Mouse (Mus musculus): ENCODE results near the gene Papola. TPM values are rescaled to one million over a fixed set of nuclear protein-coding genes. Genes with fewer than 3 reads are reported as not detected.
A peak's percentile ranks its signal among the peaks of the same experiment; 100 is the strongest.
"Not testable (repeated sequence)": the region's sequence is repeated elsewhere in the genome, so short reads cannot be mapped to it uniquely, and the experiment has no call there.

Gene Papola
- polyA plus RNA-seq, 1 experiment from 2014 or later: 167 TPM

DNA sequence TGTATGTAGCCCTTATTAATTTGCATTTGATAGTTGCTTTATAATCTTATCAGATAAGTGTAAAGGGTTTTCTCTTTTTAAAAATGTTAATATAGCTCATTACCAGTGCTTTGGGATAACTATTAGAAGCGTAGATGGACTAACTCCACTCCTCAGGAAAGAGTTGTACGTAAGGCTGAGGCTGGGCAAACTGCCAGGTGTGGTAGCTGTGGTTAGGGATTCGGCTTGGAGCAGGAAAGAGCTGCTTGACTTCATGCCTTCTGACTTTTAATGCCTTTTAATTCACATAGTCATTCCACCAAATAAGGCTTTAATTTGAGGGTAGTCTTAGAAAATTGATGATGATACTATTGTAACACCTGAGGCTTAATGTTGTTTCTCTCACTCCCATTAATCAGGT lies 24.5 kb downstream of the Papola start:
- Histone ChIP-seq H3K4me3 (no peak overlapping the region), H3K4me2 (no peak overlapping the region), H3K9ac (no peak overlapping the region), H3K4me1 (no peaks in the 10 kb centered on the region), H3K27ac (no peak overlapping the region), H3K27me3 (replicated peaks) (no peaks in the 10 kb centered on the region), H3K9me3 (no peaks in the 10 kb centered on the region), H3K36me3 (replicated peaks) (peaks cover 25% of the 10 kb centered on the region; the same call in 1 of the 2 replicates)
- no peak for ATAC-seq (replicated peaks)
- WGBS: 63% methylated on average over 3 of the region's 3 CpGs

DNA sequence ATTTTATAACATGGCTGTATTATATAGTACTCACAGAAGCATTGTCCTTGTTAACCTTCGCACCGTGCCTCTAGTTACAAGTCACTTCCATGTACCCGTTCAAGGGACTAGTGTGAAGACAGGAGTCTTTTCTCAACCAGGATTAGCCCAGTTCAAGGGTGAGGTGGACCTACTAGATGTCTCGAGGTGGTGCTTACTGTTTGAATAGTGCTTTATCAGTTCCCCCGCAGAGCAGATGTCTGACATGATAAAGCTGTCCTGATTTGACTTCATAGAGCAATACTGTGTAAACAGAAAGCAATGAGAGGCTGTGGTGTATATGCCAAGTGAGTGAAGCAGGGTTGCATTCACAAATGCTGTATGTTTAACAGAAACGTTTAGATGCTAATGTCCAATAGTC lies 26.1 kb downstream of the Papola start:
- Histone ChIP-seq H3K27ac (no peak overlapping the region), H3K9ac (no peak overlapping the region), H3K4me1 (no peaks in the 10 kb centered on the region), H3K27me3 (replicated peaks) (no peaks in the 10 kb centered on the region), H3K4me3 (no peak overlapping the region), H3K36me3 (replicated peaks) (peaks cover 31% of the 10 kb centered on the region; the same call in 1 of the 2 replicates), H3K9me3 (no peaks in the 10 kb centered on the region), H3K4me2 (no peak overlapping the region)
- 90% methylated on average over 6 of the region's 6 CpGs for WGBS
- no peak for ATAC-seq (replicated peaks)

DNA sequence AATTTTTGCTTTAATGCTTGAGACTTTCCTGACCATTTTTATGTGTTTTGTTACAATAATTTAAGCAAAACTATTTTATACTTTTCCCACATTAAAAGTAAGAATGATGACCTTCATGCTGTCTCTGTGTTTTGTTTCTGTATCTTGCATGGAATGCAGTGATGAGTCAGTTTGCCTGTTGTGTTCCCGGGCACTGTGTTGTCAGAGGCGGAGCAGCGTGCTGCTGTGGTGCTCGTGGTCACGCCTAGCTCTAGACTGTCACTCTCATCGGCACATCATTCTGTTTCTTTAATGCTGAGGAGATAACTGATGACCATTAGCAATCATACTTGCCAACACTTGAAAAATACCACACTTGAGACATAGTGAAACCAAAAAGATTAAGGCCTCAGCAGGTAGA lies 29.5 kb downstream of the Papola start:
- H3K4me1 ChIP-seq: no peaks in the 10 kb centered on the region
- H3K9ac ChIP-seq: no peak overlapping the region
- no peaks in the 10 kb centered on the region for H3K27me3 ChIP-seq (replicated peaks)
- H3K4me2 ChIP-seq: no peak overlapping the region
- no peaks in the 10 kb centered on the region for H3K9me3 ChIP-seq
- ATAC-seq (replicated peaks): no peak
- no peak overlapping the region for H3K27ac ChIP-seq
- 95% methylated on average over 6 of the region's 6 CpGs for WGBS
- no peak overlapping the region for H3K4me3 ChIP-seq
- peaks cover 24% of the 10 kb centered on the region; the same call in 1 of the 2 replicates for H3K36me3 ChIP-seq (replicated peaks)

DNA sequence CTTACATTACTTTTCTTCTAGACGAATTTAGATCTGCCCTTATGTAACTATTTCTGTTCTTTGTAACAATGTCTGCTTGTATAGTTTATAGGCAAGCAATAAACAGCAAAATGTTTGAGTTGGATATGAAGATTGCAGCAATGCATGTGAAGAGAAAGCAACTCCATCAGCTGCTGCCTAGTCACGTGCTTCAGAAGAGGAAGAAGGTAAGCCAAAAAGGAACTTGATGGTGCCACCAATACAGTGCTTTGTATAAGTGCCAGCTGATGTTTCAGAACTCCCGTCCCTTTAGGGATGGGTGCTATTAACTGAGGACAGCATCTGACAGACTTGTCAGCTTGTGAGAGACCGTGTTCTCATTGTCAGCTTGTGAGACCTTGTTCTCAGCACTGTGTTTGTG lies 39.0 kb downstream of the Papola start:
- Histone ChIP-seq H3K27me3 (replicated peaks) (no peaks in the 10 kb centered on the region), H3K27ac (no peak overlapping the region), H3K4me1 (no peaks in the 10 kb centered on the region), H3K4me2 (no peak overlapping the region), H3K36me3 (replicated peaks) (peaks cover 58% of the 10 kb centered on the region), H3K4me3 (no peak overlapping the region), H3K9me3 (no peaks in the 10 kb centered on the region), H3K9ac (no peak overlapping the region)
- 90% methylated on average over 4 of the region's 4 CpGs for WGBS
- no peak for ATAC-seq (replicated peaks)

DNA sequence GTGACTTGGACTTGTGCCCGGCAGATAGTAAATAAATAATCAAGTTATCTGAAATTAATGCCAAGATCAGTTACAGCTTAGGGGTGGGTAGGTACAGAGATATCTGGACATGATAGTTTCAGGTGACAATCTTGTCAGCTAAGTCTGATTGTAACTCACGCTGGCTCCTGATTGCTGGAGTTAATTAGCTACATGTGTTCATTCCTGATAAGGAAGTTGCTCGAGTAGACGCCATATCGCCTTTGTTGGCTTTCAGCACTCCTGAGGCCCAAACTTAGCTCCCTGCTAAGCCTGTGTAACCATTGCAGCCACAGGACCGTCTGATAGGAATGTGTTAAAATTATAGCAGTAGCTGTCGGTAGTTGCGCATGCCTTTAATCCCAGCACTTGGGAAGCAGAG lies 40.2 kb downstream of the Papola start:
- 84% methylated on average over 8 of the region's 8 CpGs for WGBS
- Histone ChIP-seq H3K4me2 (no peak overlapping the region), H3K4me3 (no peak overlapping the region), H3K27me3 (replicated peaks) (no peaks in the 10 kb centered on the region), H3K27ac (no peak overlapping the region), H3K4me1 (no peaks in the 10 kb centered on the region), H3K36me3 (replicated peaks) (peaks cover 70% of the 10 kb centered on the region), H3K9ac (no peak overlapping the region), H3K9me3 (no peaks in the 10 kb centered on the region)
- ATAC-seq (replicated peaks): no peak

DNA sequence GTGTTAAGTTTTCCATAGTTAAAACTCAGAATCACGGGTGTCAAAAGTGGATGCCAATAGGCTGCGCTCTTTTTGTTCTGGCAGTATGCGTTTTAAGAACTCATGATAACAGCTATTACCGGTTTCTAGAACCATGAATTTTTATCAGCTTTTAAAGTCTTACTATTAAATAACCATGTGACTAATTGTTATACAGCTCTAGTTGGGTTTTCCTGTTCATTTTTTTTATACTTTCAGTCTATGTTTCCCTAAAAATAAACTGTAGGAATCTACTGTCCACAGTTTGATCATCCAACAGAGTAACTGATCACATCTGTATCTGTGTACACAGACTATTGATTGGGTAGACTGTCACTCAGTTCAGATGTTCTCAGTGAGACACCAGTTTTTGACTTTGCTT lies 40.8 kb downstream of the Papola start:
- Histone ChIP-seq H3K9ac (no peak overlapping the region), H3K9me3 (no peaks in the 10 kb centered on the region), H3K27ac (no peak overlapping the region), H3K4me3 (no peak overlapping the region), H3K27me3 (replicated peaks) (no peaks in the 10 kb centered on the region), H3K4me1 (no peaks in the 10 kb centered on the region), H3K4me2 (no peak overlapping the region), H3K36me3 (replicated peaks) (peaks cover 73% of the 10 kb centered on the region)
- no peak for ATAC-seq (replicated peaks)
- 97% methylated on average over 4 of the region's 4 CpGs for WGBS

DNA sequence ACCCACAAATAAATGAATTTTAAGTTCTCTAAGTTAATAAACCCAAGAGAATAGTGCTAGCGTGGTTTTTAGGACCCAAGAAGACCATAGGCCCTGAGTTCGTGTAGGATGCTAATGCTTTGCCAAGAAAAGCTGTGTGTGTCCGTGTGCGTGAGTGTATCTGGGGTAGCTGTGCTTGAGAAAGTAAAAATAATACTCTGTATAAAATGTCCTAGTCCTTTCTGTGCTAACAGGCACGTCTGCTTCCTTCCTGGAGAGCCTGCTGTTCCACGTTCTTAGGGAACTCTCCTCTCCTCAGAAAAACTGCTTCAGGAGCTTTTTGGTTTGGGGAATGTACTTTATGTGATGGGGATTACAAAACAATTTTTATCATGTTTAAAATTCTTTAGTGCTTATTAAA lies 48.0 kb downstream of the Papola start:
- Histone ChIP-seq H3K4me3 (no peak overlapping the region), H3K4me2 (no peak overlapping the region), H3K27ac (no peak overlapping the region), H3K27me3 (replicated peaks) (no peaks in the 10 kb centered on the region), H3K9me3 (no peaks in the 10 kb centered on the region), H3K4me1 (no peaks in the 10 kb centered on the region), H3K36me3 (replicated peaks) (peaks cover 65% of the 10 kb centered on the region), H3K9ac (no peak overlapping the region)
- no peak for ATAC-seq (replicated peaks)
- 88% methylated on average over 6 of the region's 6 CpGs for WGBS

DNA sequence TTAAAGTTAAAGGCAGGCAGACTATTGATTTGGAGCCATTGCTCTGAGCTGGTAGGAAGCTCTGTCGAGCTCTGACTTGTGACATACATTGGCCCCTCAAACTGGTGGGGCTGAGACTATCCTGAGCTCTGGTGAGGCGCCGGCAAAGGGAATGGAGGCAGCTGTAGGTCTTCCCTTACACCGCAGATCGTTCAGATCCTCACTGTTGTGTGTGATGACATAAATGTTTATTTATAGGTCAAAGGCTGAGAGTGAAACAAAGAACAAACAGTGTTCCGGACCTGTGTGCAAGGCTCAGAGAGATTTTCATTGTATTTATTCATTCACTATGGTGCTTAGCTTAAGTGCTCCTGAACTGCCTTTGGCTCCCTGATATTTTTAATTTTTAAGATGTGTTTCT lies 50.4 kb downstream of the Papola start:
- no peak overlapping the region for H3K4me2 ChIP-seq
- H3K36me3 ChIP-seq (replicated peaks): peaks cover 44% of the 10 kb centered on the region
- no peaks in the 10 kb centered on the region for H3K4me1 ChIP-seq
- no peak overlapping the region for H3K27ac ChIP-seq
- 73% methylated on average over 6 of the region's 6 CpGs for WGBS
- no peaks in the 10 kb centered on the region for H3K9me3 ChIP-seq
- ATAC-seq (replicated peaks): no peak
- H3K4me3 ChIP-seq: no peak overlapping the region
- no peaks in the 10 kb centered on the region for H3K27me3 ChIP-seq (replicated peaks)
- H3K9ac ChIP-seq: no peak overlapping the region

DNA sequence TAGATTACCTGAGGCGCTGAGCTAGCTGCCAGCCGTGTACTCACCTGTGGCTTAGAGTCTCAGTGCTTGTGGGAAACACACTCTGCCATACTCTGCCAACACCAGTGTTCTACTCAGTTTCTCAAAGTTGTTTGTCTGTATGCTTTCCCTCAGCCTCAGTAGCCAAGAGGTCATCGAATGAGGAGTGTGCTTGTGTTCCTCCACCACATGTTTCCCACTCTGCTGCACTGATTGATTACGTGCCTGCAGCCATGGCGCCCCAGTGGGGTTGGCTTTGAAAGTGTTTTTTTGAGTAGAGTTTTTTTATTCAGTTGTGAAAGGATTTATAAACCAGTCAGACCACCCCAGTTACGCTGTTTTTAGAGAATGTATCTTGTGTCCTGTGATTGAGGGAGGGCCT lies 51.1 kb downstream of the Papola start:
- Histone ChIP-seq H3K9ac (no peak overlapping the region), H3K27ac (no peak overlapping the region), H3K4me1 (no peaks in the 10 kb centered on the region), H3K4me3 (no peak overlapping the region), H3K4me2 (no peak overlapping the region), H3K27me3 (replicated peaks) (no peaks in the 10 kb centered on the region), H3K9me3 (no peaks in the 10 kb centered on the region), H3K36me3 (replicated peaks) (peaks cover 41% of the 10 kb centered on the region)
- 83% methylated on average over 6 of the region's 6 CpGs for WGBS
- ATAC-seq (replicated peaks): no peak

DNA sequence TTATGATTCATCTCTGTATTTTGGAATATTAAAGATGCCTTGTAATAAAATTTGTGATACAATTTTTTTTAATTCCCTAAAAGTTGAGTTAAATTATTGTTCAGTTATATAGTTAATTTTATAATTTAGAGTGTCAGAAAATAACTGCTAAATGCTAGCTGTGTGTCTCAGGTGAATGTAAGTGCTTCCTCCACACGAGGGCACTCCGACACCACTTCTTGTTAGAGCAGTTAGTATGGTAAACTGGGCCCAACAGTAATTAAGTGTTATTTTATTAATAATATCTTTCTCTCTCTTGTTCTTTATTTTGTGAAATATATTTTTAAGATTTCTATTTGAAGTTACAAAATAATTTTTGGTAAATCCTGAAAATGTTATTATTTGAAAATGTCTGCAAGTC lies 51.7 kb downstream of the Papola start:
- WGBS: 81% methylated on average over 2 of the region's 2 CpGs
- H3K9ac ChIP-seq: no peak overlapping the region
- ATAC-seq (replicated peaks): no peak
- H3K27me3 ChIP-seq (replicated peaks): no peaks in the 10 kb centered on the region
- no peak overlapping the region for H3K27ac ChIP-seq
- peaks cover 38% of the 10 kb centered on the region for H3K36me3 ChIP-seq (replicated peaks)
- H3K4me1 ChIP-seq: no peaks in the 10 kb centered on the region
- H3K9me3 ChIP-seq: no peaks in the 10 kb centered on the region
- H3K4me3 ChIP-seq: no peak overlapping the region
- no peak overlapping the region for H3K4me2 ChIP-seq

DNA sequence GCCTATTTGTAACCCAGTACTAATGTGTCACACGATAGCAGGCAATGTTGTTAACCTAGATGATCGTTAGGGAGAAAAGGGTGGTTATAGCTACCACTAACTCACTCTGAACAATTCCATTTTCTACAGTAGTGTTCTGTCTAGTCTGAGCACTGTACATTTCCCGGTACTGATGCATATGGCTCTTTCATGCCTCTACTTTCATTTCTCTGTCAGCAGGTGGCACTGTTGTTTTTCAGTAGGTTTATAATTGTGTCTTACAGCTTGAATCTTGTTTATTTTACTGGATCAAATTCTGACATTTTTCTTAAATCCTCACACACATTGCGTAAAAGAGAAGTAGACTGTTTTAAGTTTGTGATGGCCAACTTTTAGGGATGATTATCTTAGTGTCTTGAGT lies 54.6 kb downstream of the Papola start:
- no peaks in the 10 kb centered on the region for H3K27me3 ChIP-seq (replicated peaks)
- no peaks in the 10 kb centered on the region for H3K9me3 ChIP-seq
- no peaks in the 10 kb centered on the region for H3K4me1 ChIP-seq
- ATAC-seq (replicated peaks): peak; percentile 65
- H3K4me3 ChIP-seq: no peak overlapping the region
- no peak overlapping the region for H3K27ac ChIP-seq
- H3K4me2 ChIP-seq: no peak overlapping the region
- WGBS: 70% methylated on average over 4 of the region's 4 CpGs
- H3K9ac ChIP-seq: no peak overlapping the region
- H3K36me3 ChIP-seq (replicated peaks): peaks cover 24% of the 10 kb centered on the region; the same call in 1 of the 2 replicates

DNA sequence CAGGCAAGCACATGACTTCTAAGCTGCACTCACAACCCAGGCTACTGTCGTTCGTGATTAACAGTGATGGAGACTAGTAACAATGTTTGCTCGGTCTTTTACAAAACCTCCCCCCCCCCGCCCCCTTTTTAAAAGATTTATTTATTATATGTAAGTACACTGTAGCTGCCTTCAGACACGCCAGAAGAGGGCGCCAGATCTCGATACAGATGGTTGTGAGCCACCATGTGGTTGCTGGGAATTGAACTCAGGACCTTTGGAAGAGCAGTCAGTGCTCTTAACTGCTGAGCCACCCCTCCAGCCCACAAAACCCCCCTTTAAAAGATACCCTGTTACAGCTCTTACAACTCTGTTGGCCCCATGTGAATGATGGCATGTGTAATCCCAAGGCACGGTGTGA lies 56.1 kb downstream of the Papola start:
- H3K9me3 ChIP-seq; H3K4me1 ChIP-seq; H3K9ac ChIP-seq; H3K27ac ChIP-seq; H3K4me3 ChIP-seq; ATAC-seq (replicated peaks); H3K27me3 ChIP-seq (replicated peaks); H3K4me2 ChIP-seq: not testable (repeated sequence)
- WGBS: 95% methylated on average over 8 of the region's 8 CpGs
- peaks cover 16% of the 10 kb centered on the region; the same call in 1 of the 2 replicates for H3K36me3 ChIP-seq (replicated peaks)

DNA sequence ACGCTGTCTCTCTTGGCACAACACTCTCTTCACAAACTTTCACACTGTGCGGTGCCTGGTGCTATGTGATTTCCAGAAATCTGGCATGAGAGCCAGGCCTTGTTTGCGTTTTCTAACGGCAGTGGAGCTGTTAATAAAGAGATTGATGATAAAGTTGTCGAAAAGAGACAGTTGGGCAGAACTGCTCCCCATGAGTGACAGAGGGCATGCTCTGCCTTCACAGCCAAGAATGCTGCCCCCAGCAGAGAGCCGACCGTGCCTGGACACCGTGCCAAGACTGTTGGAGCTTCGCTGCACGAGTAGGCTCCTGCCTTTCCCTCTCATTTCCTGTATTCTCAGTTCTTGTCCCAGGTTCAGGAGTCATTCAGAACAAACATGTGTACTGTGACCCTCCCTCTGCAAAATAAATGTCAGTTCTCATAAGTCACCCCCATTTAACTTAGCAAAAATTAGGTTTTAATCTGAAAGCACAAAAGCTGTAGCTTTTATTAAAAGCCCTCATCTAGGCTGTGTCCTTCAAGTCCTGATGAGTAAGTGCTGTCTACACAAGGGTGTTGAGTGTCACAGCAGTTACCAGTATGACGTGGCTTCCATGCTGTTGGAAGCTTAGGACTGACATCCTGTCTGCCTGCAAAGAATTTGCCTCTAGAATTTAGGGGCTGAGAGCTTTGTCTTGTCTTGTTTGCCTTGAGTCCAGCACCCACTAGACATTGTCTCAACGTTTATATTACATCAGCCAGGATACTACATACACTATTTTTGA lies 58.9 kb downstream of the Papola start:
- no peak overlapping the region for H3K4me3 ChIP-seq
- no peak overlapping the region for H3K9ac ChIP-seq
- peaks cover 3% of the 10 kb centered on the region; the same call in 1 of the 2 replicates for H3K36me3 ChIP-seq (replicated peaks)
- H3K4me2 ChIP-seq: no peak overlapping the region
- no peak for ATAC-seq (replicated peaks)
- H3K27me3 ChIP-seq (replicated peaks): no peaks in the 10 kb centered on the region
- H3K9me3 ChIP-seq: no peaks in the 10 kb centered on the region
- H3K27ac ChIP-seq: no peak overlapping the region; the same call in 1 of the 2 replicates
- 71% methylated on average over 12 of the region's 12 CpGs for WGBS
- H3K4me1 ChIP-seq: no peaks in the 10 kb centered on the region

Measured in midbrain, embryonic 15.5 days (tissue).